Comparison of ENCODE assay signal across 8 mouse cellular contexts in genomic region chr17:46549193-46549592, GRCm38 (mm10). TPM values are rescaled to one million over a fixed set of nuclear protein-coding genes. Genes with fewer than 3 reads are reported as not detected.
DNase-seq lines count a peak whose midpoint lies in the region; ATAC-seq and TF ChIP-seq lines count a peak whose summit lies in the region.

No protein-coding gene starts in this region.

- no peaks in the 10 kb centered on the region for H3K27me3 ChIP-seq in spleen, adult 2 months (ENCODE audit: control insufficient read depth, insufficient read depth, low read length)
- no peaks in the 10 kb centered on the region for H3K27me3 ChIP-seq in cerebellum, adult 2 months (ENCODE audit: control insufficient read depth, insufficient read depth, low read length)

- 55% methylated on average over 8 of the region's 8 CpGs for WGBS in spleen, adult 2 months
- WGBS in cerebellum, adult 2 months, result 27% methylated on average over 8 of the region's 8 CpGs

- TF ChIP-seq CTCF in spleen, adult 2 months (IDR thresholded peaks at IDR 0.05; ENCODE audit: extremely low read depth, insufficient read depth, insufficient read length, insufficient replicate concordance), result peak; percentile 68; the same call in 1 of the 2 replicates
- TF ChIP-seq CTCF in cerebellum, adult 2 months (IDR thresholded peaks at IDR 0.05; ENCODE audit: borderline replicate concordance, insufficient read depth, low read depth, low read length), result peak; percentile 60

- H3K36me3 ChIP-seq in spleen, adult 2 months (ENCODE audit: control insufficient read depth, insufficient read depth, low read length), result peaks cover 23% of the 10 kb centered on the region

- no peak overlapping the region for H3K27ac ChIP-seq in spleen, adult 2 months (ENCODE audit: insufficient read depth, low read length)
- no peak overlapping the region for H3K27ac ChIP-seq in cerebellum, adult 2 months (ENCODE audit: insufficient read depth, low read length)

- ATAC-seq in megakaryocyte-erythroid progenitor cell, adult 5-6 weeks (replicated peaks; ENCODE audit: low FRiP score, low TSS enrichment, poor library complexity, severe bottlenecking), result 0 out of 2 replicates have a peak, but pooled peaks have one; percentile 38

- H3K4me3 ChIP-seq in spleen, adult 2 months (ENCODE audit: extremely low read depth, insufficient read depth, insufficient read length), result no peak overlapping the region
- H3K4me3 ChIP-seq in cerebellum, adult 2 months (replicated peaks; ENCODE audit: insufficient read depth, low read depth, low read length), result no peak overlapping the region

- no peak for TF ChIP-seq POLR2A in spleen, adult 2 months (IDR thresholded peaks at IDR 0.05; ENCODE audit: low read depth, low read length)
- TF ChIP-seq POLR2A in cerebellum, adult 2 months (IDR thresholded peaks at IDR 0.05; ENCODE audit: borderline replicate concordance, insufficient read depth, low read length), result no peak

- peaks cover 2% of the 10 kb centered on the region for H3K4me1 ChIP-seq in spleen, adult 2 months (ENCODE audit: control insufficient read depth, insufficient read depth, insufficient read length)
- H3K4me1 ChIP-seq in cerebellum, adult 2 months (ENCODE audit: control insufficient read depth, insufficient read depth, low read length), result peaks cover 11% of the 10 kb centered on the region

- peak; percentile 53 for DNase-seq in gastrocnemius, postnatal 14 days
- DNase-seq in gastrocnemius, postnatal 25 days, result no peak
- DNase-seq in spleen, adult 2 months (ENCODE audit: low read depth in 1 of 2, low spot score in 2 of 2), result peak in 1 of 2 experiments; percentile 45
- DNase-seq in spleen, postnatal 36 days (ENCODE audit: low spot score in 2 of 2), result no peak
- peak; percentile 47 to 53 for DNase-seq in cerebellum, adult 2 months
- peak; percentile 81 to 87 for DNase-seq in kidney, adult 8-10 months
- DNase-seq in frontal cortex, postnatal 14 days (ENCODE audit: low spot score in 2 of 2), result no peak

- intact Hi-C loops in gastrocnemius, postnatal 14 days (cut with DNase I; ENCODE audit: low total_unique reads), result no loop called here

RNA-seq across cellular contexts. Expression of gene Cul9, which starts 3.0 kb away (rescaled TPM):
- total RNA-seq in gastrocnemius, postnatal 14 days (2021), result 10 to 100 TPM in 1 of 2 experiments, 1 to 10 TPM in 1; 9.5 to 11.9 TPM
- 10 to 100 TPM; 11.7 to 12.1 TPM for total RNA-seq in gastrocnemius, postnatal 25 days (2021)
- polyA plus RNA-seq in spleen, adult 2 months (2012; rRNA removed), result 16.2 and 19.4 TPM in 2 replicates
- 56.2 and 58.4 TPM in 2 replicates for polyA plus RNA-seq in cerebellum, adult 2 months (2012; rRNA removed)
- 14.1 and 19.6 TPM in 2 replicates for total RNA-seq in megakaryocyte-erythroid progenitor cell, adult 5-6 weeks (2014; fragmentation: Nextera tagmentation)
- 2.5 and 4.8 TPM in 2 replicates for total RNA-seq in megakaryocyte-erythroid progenitor cell, adult 5-6 weeks (2017)

RNA-seq across cellular contexts. Expression of gene Srf, which starts 6.8 kb away (rescaled TPM):
- total RNA-seq in gastrocnemius, postnatal 14 days (2021), result 10 to 100 TPM; 48.7 to 66.2 TPM
- 10 to 100 TPM; 64.6 to 85.8 TPM for total RNA-seq in gastrocnemius, postnatal 25 days (2021)
- polyA plus RNA-seq in spleen, adult 2 months (2012; rRNA removed), result 146 and 226 TPM in 2 replicates
- polyA plus RNA-seq in cerebellum, adult 2 months (2012; rRNA removed), result 53.0 and 59.2 TPM in 2 replicates
- total RNA-seq in megakaryocyte-erythroid progenitor cell, adult 5-6 weeks (2014; fragmentation: Nextera tagmentation), result 26.2 and 44.3 TPM in 2 replicates
- total RNA-seq in megakaryocyte-erythroid progenitor cell, adult 5-6 weeks (2017), result 19.3 and 20.5 TPM in 2 replicates

RNA-seq across cellular contexts. Expression of gene Dnph1, which starts 52.7 kb away (rescaled TPM):
- 1 to 10 TPM; 4.8 to 6.3 TPM for total RNA-seq in gastrocnemius, postnatal 14 days (2021)
- 1 to 10 TPM; 4.5 to 5.4 TPM for total RNA-seq in gastrocnemius, postnatal 25 days (2021)
- polyA plus RNA-seq in spleen, adult 2 months (2012; rRNA removed), result 2.3 and 3.6 TPM in 2 replicates
- 5.3 and 5.6 TPM in 2 replicates for polyA plus RNA-seq in cerebellum, adult 2 months (2012; rRNA removed)
- total RNA-seq in megakaryocyte-erythroid progenitor cell, adult 5-6 weeks (2014; fragmentation: Nextera tagmentation), result 49.4 and 60.5 TPM in 2 replicates
- total RNA-seq in megakaryocyte-erythroid progenitor cell, adult 5-6 weeks (2017), result 15.6 and 27.7 TPM in 2 replicates

Comparison
In these comparisons a context has a peak if more than half of its experiments do, and no peak if none do; other contexts are left out.
1. DNase-seq: peak in gastrocnemius, postnatal 14 days (single experiment), cerebellum, adult 2 months (2 of 2) and kidney, adult 8-10 months (2 of 2); none in gastrocnemius, postnatal 25 days (single experiment), spleen, postnatal 36 days (0 of 2) and frontal cortex, postnatal 14 days (0 of 2).